Mouse (Mus musculus) layer of hippocampus, adult 9-11 months (tissue): ENCODE measurements around the gene Cyp2d10.
A peak's percentile ranks its signal among the peaks of the same experiment; 100 is the strongest.
"Not testable (repeated sequence)": the region's sequence is repeated elsewhere in the genome, so short reads cannot be mapped to it uniquely, and the experiment has no call there.

Experiments used
- DNase-seq: peaks from one replicate; pipeline ENCODE4 v3.0.0; 2022

The Cyp2d10 gene

DNA sequence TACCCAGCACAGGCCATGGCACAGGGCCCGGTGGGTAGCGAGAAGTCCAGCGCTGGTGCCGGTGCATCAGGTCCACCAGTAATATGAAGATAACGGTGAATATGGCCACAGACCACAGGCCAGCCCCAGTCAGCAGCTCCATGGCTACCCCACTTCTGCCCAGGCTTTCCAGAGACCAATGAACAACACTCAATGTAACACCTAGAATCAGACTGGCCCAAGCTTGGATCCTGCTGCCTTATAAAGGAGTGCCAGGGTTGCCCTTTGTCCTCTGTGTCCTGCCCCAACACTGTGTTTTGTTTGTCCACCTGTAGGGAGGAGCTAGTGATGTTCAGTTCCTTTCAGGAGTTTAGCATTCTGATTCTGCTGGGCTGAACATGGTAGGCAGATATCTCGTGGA, at the start of gene Cyp2d10:
Gene Cyp2d10 (minus strand): TSS at position 215 of the 400 bp plus-strand sequence.
- DNase-seq = no peak

GRCm38 (mm10) chr15:82456086-82456790, 49.2 kb upstream of the Cyp2d10 start:
- not testable (repeated sequence) for DNase-seq

DNA sequence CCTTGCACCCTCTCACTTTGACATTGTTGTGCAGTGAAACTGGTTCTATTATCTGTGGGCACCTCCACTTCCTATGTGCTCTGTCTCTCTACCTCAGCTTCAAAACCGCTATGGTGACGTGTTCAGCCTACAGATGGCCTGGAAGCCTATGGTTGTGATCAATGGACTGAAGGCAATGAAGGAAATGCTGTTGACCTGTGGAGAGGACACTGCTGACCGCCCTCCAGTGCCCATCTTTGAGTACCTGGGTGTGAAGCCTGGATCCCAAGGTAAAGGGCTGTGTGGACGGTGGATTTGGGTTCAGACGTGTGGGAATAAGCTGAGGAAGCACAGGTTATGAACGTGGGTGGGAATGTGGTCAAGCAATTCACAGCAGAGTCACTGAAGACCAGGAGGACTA, 46.5 kb upstream of the Cyp2d10 start:
- DNase-seq = not testable (repeated sequence)

DNA sequence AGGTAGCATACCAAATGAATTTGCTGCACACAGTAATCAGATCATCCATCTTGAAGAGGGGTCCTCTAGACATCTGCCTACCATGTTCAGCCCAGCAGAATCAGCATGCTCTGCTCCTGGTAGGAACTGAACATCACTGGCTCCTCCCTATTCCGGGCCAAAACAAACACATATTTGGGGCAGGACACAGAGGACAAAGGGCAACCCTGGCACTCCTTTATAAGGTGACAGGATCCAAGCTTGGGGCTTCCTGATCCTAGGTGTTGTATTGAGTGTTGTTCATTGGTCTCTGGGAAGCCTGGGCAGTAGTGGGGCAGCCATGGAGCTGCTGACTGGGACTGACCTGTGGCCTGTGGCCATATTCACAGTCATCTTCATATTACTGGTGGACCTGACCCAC, 45.1 kb upstream of the Cyp2d10 start:
- not testable (repeated sequence) for DNase-seq

DNA sequence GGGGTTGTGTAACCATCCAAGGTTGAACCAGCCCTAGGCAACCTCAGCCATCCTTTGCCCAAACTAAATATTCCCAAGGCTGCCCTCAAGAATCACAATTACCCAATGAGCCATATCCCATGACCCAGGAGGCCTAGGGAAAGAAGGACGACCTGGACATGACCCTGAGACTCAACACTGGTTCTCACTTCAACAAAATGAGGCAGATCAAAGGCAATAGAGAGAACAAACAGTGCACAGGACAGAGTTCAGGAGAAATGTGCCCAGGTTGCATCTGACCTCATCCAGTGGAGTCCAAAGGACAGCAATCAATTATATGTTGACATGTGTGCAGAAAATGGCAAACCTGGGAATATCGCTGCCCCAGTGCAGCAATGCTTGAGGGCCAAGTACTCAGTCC, 43.0 kb upstream of the Cyp2d10 start:
- DNase-seq = not testable (repeated sequence)

- DNase-seq = no peak
Measured at GRCm38 (mm10) chr15:82445196-82445595, 38.2 kb upstream of the Cyp2d10 start.

DNA sequence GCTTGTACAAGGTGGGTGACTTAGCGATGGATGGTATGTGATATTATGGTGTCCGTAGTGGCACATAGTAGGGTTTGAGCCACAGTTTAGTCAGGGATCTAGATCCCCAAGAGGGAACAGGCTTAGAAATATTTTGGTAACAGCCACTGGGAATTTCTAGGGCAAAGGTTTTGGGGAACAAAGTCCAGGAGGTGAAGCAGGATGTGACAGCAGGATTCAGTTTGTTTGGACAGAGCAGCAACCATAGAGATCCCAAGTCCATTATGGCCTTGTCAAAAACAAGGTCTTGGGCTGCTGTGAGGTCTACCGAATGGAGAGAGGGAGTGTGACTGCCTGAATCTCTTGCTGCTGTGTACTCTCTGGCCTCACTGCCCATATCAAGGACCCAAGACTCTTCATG, 36.7 kb upstream of the Cyp2d10 start:
- no peak for DNase-seq

GRCm38 (mm10) chr15:82437975-82438617, 31.1 kb upstream of the Cyp2d10 start:
- DNase-seq = no peak

- no peak for DNase-seq
Measured at GRCm38 (mm10) chr15:82435606-82436005, 28.6 kb upstream of the Cyp2d10 start.

DNA sequence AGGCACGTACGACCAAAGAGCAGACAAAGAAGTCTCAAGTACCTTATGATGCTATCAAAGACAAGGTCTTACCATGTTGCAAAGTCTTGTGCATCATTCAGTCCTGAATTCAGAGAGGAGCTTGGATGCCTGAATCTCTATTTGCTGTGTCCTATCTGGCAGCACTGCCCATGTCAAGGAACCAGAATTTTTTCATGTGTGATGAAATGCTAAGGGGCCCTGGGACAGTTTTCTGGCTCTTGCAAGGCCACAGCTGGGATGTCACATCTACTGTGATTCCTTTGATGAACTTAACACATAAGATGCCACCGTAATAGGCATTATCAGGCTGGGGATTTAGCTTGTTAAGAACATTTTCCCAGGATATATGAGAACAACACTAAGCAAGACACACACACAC, 28.0 kb upstream of the Cyp2d10 start:
- no peak for DNase-seq

GRCm38 (mm10) chr15:82434541-82434940, 27.5 kb upstream of the Cyp2d10 start:
- no peak for DNase-seq

DNA sequence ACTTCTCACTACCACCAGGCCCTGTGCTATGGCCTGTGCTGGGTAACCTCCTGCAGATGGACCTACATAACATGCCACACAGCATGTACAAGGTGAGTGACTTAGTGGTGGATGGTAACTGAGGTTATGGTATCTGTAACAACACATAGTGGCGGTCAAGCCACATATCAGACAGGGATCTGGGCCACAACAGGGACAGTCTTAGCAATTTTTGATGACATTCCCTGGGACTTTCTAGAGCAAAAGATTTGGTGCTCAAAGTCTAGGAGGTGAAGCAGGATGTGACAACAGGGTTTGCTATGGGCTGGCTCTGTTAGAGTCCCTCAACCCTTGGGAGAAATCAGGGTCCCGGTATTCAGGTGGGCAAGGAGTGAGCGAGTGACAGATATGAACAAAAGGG, 26.6 kb upstream of the Cyp2d10 start:
- DNase-seq = no peak

DNA sequence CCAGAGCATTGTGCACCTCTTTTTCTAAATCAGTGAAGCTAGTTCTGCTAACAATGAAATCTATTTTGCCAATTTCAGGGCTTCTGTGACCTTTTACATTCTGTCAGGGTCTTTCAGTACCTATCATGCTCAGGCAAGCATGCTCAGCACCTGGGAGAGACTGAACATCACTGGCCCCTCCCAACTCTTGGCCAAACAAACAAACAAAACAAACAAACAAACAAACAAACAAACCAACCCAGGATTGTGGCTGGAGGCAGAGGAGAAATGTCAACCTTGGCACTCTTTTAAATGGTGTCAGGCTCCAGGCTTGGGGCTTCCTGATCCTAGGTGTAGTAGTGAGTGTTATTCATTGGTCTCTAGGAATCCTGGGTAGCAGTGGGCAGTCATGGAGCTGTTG, 26.1 kb upstream of the Cyp2d10 start, which contains the start of gene Cyp2d9:
Gene Cyp2d9 (plus strand): TSS at position 301 of the 400 bp plus-strand sequence.
- DNase-seq = no peak

- no peak for DNase-seq
Measured at GRCm38 (mm10) chr15:82423471-82423870, 16.5 kb upstream of the Cyp2d10 start.

GRCm38 (mm10) chr15:82422935-82423334, 15.9 kb upstream of the Cyp2d10 start:
- no peak for DNase-seq

- DNase-seq = no peak
Measured at GRCm38 (mm10) chr15:82418616-82419015, 11.6 kb upstream of the Cyp2d10 start.

DNA sequence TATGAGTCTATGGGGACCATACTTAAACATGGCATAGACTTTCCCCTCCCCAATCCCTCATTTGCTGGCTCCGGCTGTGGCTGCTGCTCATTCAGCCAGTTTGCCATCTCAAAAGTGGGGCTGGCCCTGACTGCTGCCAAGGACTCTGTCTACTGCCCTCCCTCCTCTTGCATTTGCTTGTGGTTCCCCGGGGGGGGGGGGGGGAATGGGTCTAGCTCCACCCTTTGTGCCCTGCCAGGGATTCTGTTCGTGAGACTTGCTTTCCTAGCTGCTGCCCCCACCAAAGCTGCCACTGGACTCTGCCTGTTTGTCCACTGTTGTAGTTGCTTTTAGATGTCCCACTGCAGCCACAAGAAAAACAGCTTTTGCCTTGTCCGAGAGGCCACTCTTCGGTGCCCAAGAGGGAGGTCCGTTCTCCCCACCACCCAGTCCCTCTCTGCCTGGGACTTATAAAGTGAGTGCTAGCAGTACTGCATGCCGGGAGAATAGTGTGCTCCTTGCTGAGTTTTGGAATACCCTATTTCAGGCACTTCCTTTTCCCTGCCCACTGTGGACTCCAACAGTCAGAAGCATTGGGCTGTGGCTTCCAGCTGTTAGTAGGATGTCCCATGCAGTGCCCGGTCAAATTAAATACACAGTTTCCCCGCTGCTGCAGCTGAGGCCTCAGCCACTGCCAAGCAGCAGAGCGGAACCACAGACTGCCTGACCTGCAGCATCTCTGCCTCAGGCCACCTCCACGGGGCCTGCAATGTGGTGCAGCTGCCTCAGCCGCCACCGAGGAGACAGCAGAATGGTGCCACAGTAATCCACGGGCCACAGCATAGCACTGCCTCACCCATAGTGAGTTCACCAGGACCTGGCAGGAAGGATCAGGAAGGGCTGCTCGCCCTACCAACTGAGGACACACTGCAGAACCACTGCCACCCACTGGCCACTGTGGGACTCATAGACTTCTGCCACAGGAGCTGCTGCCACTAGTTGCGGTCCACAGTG, 10.1 kb upstream of the Cyp2d10 start:
- DNase-seq = peak; percentile 91

DNA sequence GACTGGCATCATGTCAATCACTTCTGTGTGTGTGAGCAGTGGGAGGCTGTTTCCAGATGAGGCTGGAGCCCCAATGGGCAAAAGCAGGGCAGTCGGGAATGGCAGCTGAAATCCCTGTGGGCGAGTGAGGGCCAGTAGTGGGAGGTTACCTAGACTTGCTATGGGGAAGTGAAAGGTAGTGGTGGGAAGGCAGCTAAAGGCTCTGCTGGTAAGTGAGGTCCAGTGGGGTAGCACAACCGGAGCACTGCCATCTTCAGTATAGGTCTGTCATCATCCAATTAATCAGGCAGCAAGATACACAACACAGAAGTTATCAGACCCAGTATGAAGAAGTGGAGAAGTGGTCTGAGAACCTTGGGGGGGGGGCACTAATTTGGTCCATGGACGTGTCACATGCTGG, 541 bp upstream of the Cyp2d10 start:
- no peak for DNase-seq

DNA sequence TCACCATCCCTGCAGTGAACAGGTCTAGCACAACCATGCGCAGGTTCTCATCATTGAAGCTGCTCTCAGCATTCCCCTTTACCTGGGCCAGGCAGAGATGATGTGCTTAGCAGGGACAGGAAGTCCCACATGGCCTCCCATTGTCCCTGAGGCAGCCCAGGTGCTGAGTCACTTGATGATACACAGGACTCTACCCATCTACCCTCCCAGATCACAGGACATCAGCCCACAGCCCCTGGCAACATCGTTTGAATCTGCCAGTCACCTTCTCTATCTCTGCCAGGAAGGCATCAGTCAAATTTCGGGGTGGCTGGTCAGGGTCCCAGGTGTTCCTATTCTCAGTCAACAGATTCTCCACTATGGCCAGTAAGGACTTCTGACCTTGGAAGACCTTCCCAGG, 2.8 kb downstream of the Cyp2d10 start:
- no peak for DNase-seq

DNA sequence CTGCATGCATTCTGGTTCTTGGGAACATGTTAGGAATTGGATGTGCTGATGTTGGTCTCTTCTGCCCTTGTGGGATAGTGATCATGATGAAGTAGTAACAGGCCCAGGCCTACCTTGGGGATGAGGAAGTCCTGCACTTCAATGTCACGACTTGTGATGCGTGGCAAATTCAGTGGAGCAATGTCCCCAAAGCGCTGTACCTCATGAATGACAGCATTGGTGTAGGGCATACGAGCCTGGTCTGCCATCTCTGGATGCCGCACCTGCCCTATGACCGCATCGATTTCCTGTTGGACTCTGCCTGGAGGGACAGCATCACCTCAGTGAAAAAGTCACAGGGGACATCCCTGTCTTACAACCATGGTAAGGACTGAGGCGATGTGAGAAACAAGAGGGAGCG, 3.4 kb downstream of the Cyp2d10 start:
- DNase-seq = no peak

DNA sequence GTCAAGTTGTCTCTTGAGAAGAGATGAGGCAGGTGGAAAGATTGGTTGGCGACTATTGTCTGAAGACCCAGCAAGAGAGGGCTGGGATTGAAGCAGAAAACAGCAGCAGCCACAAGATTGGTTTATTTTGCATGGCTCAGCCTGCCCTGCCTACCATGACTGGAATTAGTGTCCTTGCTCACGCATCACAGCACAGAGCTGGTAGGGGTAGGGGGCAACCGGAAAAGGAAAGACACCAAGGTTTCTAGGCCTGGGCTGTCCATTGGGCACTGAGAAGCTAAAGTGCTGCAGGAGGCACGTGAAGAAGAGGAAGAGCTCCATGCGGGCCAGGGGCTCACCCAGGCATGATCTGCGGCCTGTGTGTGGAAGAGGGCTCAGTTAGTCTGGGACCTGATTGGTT, 4.3 kb downstream of the Cyp2d10 start:
- no peak for DNase-seq

DNA sequence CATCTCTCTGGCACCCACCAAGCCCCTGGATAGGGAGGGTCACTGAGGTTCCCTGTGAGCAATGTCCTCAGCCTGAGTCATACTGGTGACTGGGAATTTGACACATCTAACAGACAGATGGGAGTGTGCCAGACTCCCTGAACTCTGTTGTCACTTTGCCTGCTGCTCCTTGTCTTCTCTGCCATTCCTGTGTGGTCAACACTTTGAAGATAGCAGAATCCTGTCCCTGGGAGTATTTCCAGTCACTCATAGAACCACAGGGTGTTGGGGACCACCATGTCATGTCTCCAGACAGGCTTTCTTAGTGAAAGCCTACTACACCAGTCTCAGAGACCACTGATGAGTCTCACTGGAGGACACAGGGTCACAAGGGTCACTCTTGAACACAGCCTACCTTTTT, 4.9 kb downstream of the Cyp2d10 start:
- DNase-seq = no peak

GRCm38 (mm10) chr15:82401516-82401915, 5.5 kb downstream of the Cyp2d10 start:
- DNase-seq = no peak
